Mouse (Mus musculus): ENCODE data around the gene Larp7. TPM values are rescaled to one million over a fixed set of nuclear protein-coding genes. Genes with fewer than 3 reads are reported as not detected.

Larp7 gene
- polyA plus RNA-seq, 1 experiment from 2014 or later = 64.4 TPM

- no peaks in the 10 kb centered on the region for H3K27me3 ChIP-seq (ENCODE audit: control insufficient read depth, insufficient read depth, low read length)
- H3K4me1 ChIP-seq (ENCODE audit: control insufficient read depth, insufficient read depth, low read length) = no peaks in the 10 kb centered on the region
- WGBS = 83% methylated on average over 8 of the region's 8 CpGs
- no peak overlapping the region for H3K27ac ChIP-seq (ENCODE audit: low read depth, low read length)
- no peak overlapping the region for H3K4me3 ChIP-seq (ENCODE audit: low read depth, low read length)
- ATAC-seq (ENCODE audit: insufficient read depth, low FRiP score, low TSS enrichment) = no peak
- no peak overlapping the region for H3K4me2 ChIP-seq (ENCODE audit: low read depth)
- no peak overlapping the region for H3K9ac ChIP-seq (ENCODE audit: low read length)
- no peaks in the 10 kb centered on the region for H3K9me3 ChIP-seq (ENCODE audit: control insufficient read depth, low read length)
- no peaks in the 10 kb centered on the region for H3K36me3 ChIP-seq (ENCODE audit: control insufficient read depth, insufficient read depth, low read length)
- DNase-seq (ENCODE audit: low spot score) = no peak
Observed at GRCm38 (mm10) chr3:127525188-127525819, 27.8 kb downstream of the Larp7 start.

GRCm38 (mm10) chr3:127521156-127521555 lies 32.0 kb downstream of the Larp7 start:
- H3K36me3 ChIP-seq (ENCODE audit: control insufficient read depth, insufficient read depth, low read length) = no peaks in the 10 kb centered on the region
- DNase-seq (ENCODE audit: low spot score) (no peak), ATAC-seq (ENCODE audit: insufficient read depth, low FRiP score, low TSS enrichment) (no peak)
- no peak overlapping the region for H3K4me3 ChIP-seq (ENCODE audit: low read depth, low read length)
- no peak overlapping the region for H3K9ac ChIP-seq (ENCODE audit: low read length)
- H3K4me2 ChIP-seq (ENCODE audit: low read depth) = no peak overlapping the region
- no peaks in the 10 kb centered on the region for H3K4me1 ChIP-seq (ENCODE audit: control insufficient read depth, insufficient read depth, low read length)
- no peaks in the 10 kb centered on the region for H3K27me3 ChIP-seq (ENCODE audit: control insufficient read depth, insufficient read depth, low read length)
- H3K27ac ChIP-seq (ENCODE audit: low read depth, low read length) = no peak overlapping the region
- WGBS = 81% methylated on average over 10 of the region's 10 CpGs
- H3K9me3 ChIP-seq (ENCODE audit: control insufficient read depth, low read length) = no peaks in the 10 kb centered on the region

GRCm38 (mm10) chr3:127520300-127520699 lies 32.8 kb downstream of the Larp7 start:
- H3K4me1 ChIP-seq (ENCODE audit: control insufficient read depth, insufficient read depth, low read length) = no peaks in the 10 kb centered on the region
- no peaks in the 10 kb centered on the region for H3K36me3 ChIP-seq (ENCODE audit: control insufficient read depth, insufficient read depth, low read length)
- H3K9ac ChIP-seq (ENCODE audit: low read length) = no peak overlapping the region
- no peaks in the 10 kb centered on the region for H3K9me3 ChIP-seq (ENCODE audit: control insufficient read depth, low read length)
- H3K4me2 ChIP-seq (ENCODE audit: low read depth) = no peak overlapping the region
- no peak overlapping the region for H3K27ac ChIP-seq (ENCODE audit: low read depth, low read length)
- H3K4me3 ChIP-seq (ENCODE audit: low read depth, low read length) = no peak overlapping the region
- 89% methylated on average over 6 of the region's 6 CpGs for WGBS
- H3K27me3 ChIP-seq (ENCODE audit: control insufficient read depth, insufficient read depth, low read length) = no peaks in the 10 kb centered on the region
- no peak for ATAC-seq (ENCODE audit: insufficient read depth, low FRiP score, low TSS enrichment)
- DNase-seq (ENCODE audit: low spot score) = no peak

GRCm38 (mm10) chr3:127515251-127515650 lies 37.9 kb downstream of the Larp7 start:
- Histone ChIP-seq H3K9me3 (ENCODE audit: control insufficient read depth, low read length) (no peaks in the 10 kb centered on the region), H3K36me3 (ENCODE audit: control insufficient read depth, insufficient read depth, low read length) (no peaks in the 10 kb centered on the region), H3K4me2 (ENCODE audit: low read depth) (no peak overlapping the region), H3K9ac (ENCODE audit: low read length) (no peak overlapping the region), H3K4me1 (ENCODE audit: control insufficient read depth, insufficient read depth, low read length) (no peaks in the 10 kb centered on the region), H3K27ac (ENCODE audit: low read depth, low read length) (no peak overlapping the region), H3K27me3 (ENCODE audit: control insufficient read depth, insufficient read depth, low read length) (no peaks in the 10 kb centered on the region), H3K4me3 (ENCODE audit: low read depth, low read length) (no peak overlapping the region)
- DNase-seq (ENCODE audit: low spot score) (no peak), ATAC-seq (ENCODE audit: insufficient read depth, low FRiP score, low TSS enrichment) (no peak)
- 95% methylated on average over 1 of the region's 1 CpGs for WGBS

GRCm38 (mm10) chr3:127513699-127514098 lies 39.5 kb downstream of the Larp7 start:
- Histone ChIP-seq H3K4me2 (ENCODE audit: low read depth) (no peak overlapping the region), H3K36me3 (ENCODE audit: control insufficient read depth, insufficient read depth, low read length) (no peaks in the 10 kb centered on the region), H3K27me3 (ENCODE audit: control insufficient read depth, insufficient read depth, low read length) (no peaks in the 10 kb centered on the region), H3K9ac (ENCODE audit: low read length) (no peak overlapping the region), H3K4me3 (ENCODE audit: low read depth, low read length) (no peak overlapping the region), H3K27ac (ENCODE audit: low read depth, low read length) (no peak overlapping the region), H3K4me1 (ENCODE audit: control insufficient read depth, insufficient read depth, low read length) (no peaks in the 10 kb centered on the region), H3K9me3 (ENCODE audit: control insufficient read depth, low read length) (no peaks in the 10 kb centered on the region)
- WGBS = 91% methylated on average over 2 of the region's 2 CpGs
- ATAC-seq (ENCODE audit: insufficient read depth, low FRiP score, low TSS enrichment) = no peak
- DNase-seq (ENCODE audit: low spot score) = no peak

- no peak for DNase-seq (ENCODE audit: low spot score)
- WGBS = 74% methylated on average over 15 of the region's 15 CpGs
- ATAC-seq (ENCODE audit: insufficient read depth, low FRiP score, low TSS enrichment) = no peak
Observed at GRCm38 (mm10) chr3:127512794-127513335, 40.3 kb downstream of the Larp7 start.

GRCm38 (mm10) chr3:127511786-127512746 lies 41.1 kb downstream of the Larp7 start:
- H3K27ac ChIP-seq (ENCODE audit: low read depth, low read length) = no peak overlapping the region
- 83% methylated on average over 12 of the region's 12 CpGs for WGBS
- H3K4me1 ChIP-seq (ENCODE audit: control insufficient read depth, insufficient read depth, low read length) = no peaks in the 10 kb centered on the region
- H3K9ac ChIP-seq (ENCODE audit: low read length) = no peak overlapping the region
- no peaks in the 10 kb centered on the region for H3K27me3 ChIP-seq (ENCODE audit: control insufficient read depth, insufficient read depth, low read length)
- no peak for ATAC-seq (ENCODE audit: insufficient read depth, low FRiP score, low TSS enrichment)
- H3K4me3 ChIP-seq (ENCODE audit: low read depth, low read length) = no peak overlapping the region
- no peaks in the 10 kb centered on the region for H3K36me3 ChIP-seq (ENCODE audit: control insufficient read depth, insufficient read depth, low read length)
- H3K4me2 ChIP-seq (ENCODE audit: low read depth) = no peak overlapping the region
- no peaks in the 10 kb centered on the region for H3K9me3 ChIP-seq (ENCODE audit: control insufficient read depth, low read length)
- no peak for DNase-seq (ENCODE audit: low spot score)

More at GRCm38 (mm10) chr3:127512794-127513335, 40.3 kb downstream of the Larp7 start:
- Histone ChIP-seq H3K27me3 (ENCODE audit: control insufficient read depth, insufficient read depth, low read length) (no peaks in the 10 kb centered on the region), H3K4me2 (ENCODE audit: low read depth) (no peak overlapping the region), H3K4me1 (ENCODE audit: control insufficient read depth, insufficient read depth, low read length) (no peaks in the 10 kb centered on the region), H3K27ac (ENCODE audit: low read depth, low read length) (no peak overlapping the region), H3K9ac (ENCODE audit: low read length) (no peak overlapping the region), H3K4me3 (ENCODE audit: low read depth, low read length) (no peak overlapping the region), H3K9me3 (ENCODE audit: control insufficient read depth, low read length) (no peaks in the 10 kb centered on the region), H3K36me3 (ENCODE audit: control insufficient read depth, insufficient read depth, low read length) (no peaks in the 10 kb centered on the region)

- Histone ChIP-seq H3K36me3 (ENCODE audit: control insufficient read depth, insufficient read depth, low read length) (no peaks in the 10 kb centered on the region), H3K9me3 (ENCODE audit: control insufficient read depth, low read length) (no peaks in the 10 kb centered on the region), H3K9ac (ENCODE audit: low read length) (no peak overlapping the region), H3K4me2 (ENCODE audit: low read depth) (no peak overlapping the region), H3K27ac (ENCODE audit: low read depth, low read length) (no peak overlapping the region), H3K4me3 (ENCODE audit: low read depth, low read length) (no peak overlapping the region), H3K4me1 (ENCODE audit: control insufficient read depth, insufficient read depth, low read length) (no peaks in the 10 kb centered on the region), H3K27me3 (ENCODE audit: control insufficient read depth, insufficient read depth, low read length) (no peaks in the 10 kb centered on the region)
- ATAC-seq (ENCODE audit: insufficient read depth, low FRiP score, low TSS enrichment) (no peak), DNase-seq (ENCODE audit: low spot score) (no peak)
- WGBS = 82% methylated on average over 15 of the region's 15 CpGs
Observed at GRCm38 (mm10) chr3:127507878-127508783, 45.0 kb downstream of the Larp7 start.

All from neural tube, embryonic 11.5 days (tissue).